Mouse (Mus musculus) limb, embryonic 15.5 days (tissue): ENCODE measurements at regions not wholly inside any gene's neighbourhood (a gene's known extent, or its start where the extent isn't known, plus 50 kb on each side); places are given as distances from the start of the nearest gene placed in this dataset.
"Not testable (repeated sequence)": the region's sequence is repeated elsewhere in the genome, so short reads cannot be mapped to it uniquely, and the experiment has no call there.

Source experiments
- ATAC-seq: fragments of 200-750 bp; cut with Nextera tagmentation; 2 replicates; pipeline ENCODE4 v1.8.0; 2017; ENCODE audit warnings: low read depth, moderate TSS enrichment; ENCODE audit not compliant: insufficient number of reproducible peaks, low FRiP score, low TSS enrichment
- H3K27ac ChIP-seq: fragments of 300-500 bp; sonication (generic); 2 replicates; pipeline ENCODE4 v1.5.1; 2015; ENCODE audit warnings: moderate library complexity, mild to moderate bottlenecking, inconsistent platforms
- H3K27me3 ChIP-seq: fragments of 300-500 bp; sonication (generic); 2 replicates; pipeline ENCODE4 v1.6.1; 2015; ENCODE audit warnings: inconsistent platforms
- H3K36me3 ChIP-seq: fragments of 300-500 bp; sonication (generic); 2 replicates; pipeline ENCODE4 v1.6.1; 2015; ENCODE audit warnings: inconsistent platforms
- H3K4me1 ChIP-seq: fragments of 300-500 bp; sonication (generic); 2 replicates; pipeline ENCODE4 v1.6.1; 2015; ENCODE audit warnings: inconsistent platforms
- H3K4me2 ChIP-seq: fragments of 300-500 bp; sonication (generic); 2 replicates; pipeline ENCODE4 v1.6.1; 2015; ENCODE audit warnings: mild to moderate bottlenecking, inconsistent platforms
- H3K4me3 ChIP-seq: fragments of 300-500 bp; sonication (generic); 2 replicates; pipeline ENCODE4 v1.5.1; 2015; ENCODE audit warnings: mild to moderate bottlenecking, inconsistent platforms
- H3K9ac ChIP-seq: fragments of 300-500 bp; sonication (generic); 2 replicates; pipeline ENCODE4 v1.6.1; 2015; ENCODE audit warnings: inconsistent platforms
- H3K9me3 ChIP-seq: fragments of 300-500 bp; sonication (generic); 2 replicates; pipeline ENCODE4 v1.6.1; 2016; ENCODE audit warnings: inconsistent platforms
- WGBS: fragments of 180-500 bp; shearing (Covaris S2); methylation state at CpG from one replicate; pipeline ENCODE4 v1.1.7; 2015; 5-methylcytosine and 5-hydroxymethylcytosine counted together

GRCm38 (mm10) chr14:53033221-53033620 is 537.7 kb upstream of the Olfr1507 start:
- WGBS, result no CpG with 5 or more reads among the region's 6 CpGs
- H3K9me3 ChIP-seq, H3K27ac ChIP-seq: not testable (repeated sequence)

GRCm38 (mm10) chr14:53032498-53032897 is 536.9 kb upstream of the Olfr1507 start:
- not testable (repeated sequence) for H3K27me3 ChIP-seq

More at GRCm38 (mm10) chr14:53033221-53033620, 537.7 kb upstream of the Olfr1507 start:
- H3K27me3 ChIP-seq, H3K4me1 ChIP-seq, ATAC-seq, H3K4me2 ChIP-seq, H3K36me3 ChIP-seq, H3K4me3 ChIP-seq, H3K9ac ChIP-seq: not testable (repeated sequence)

GRCm38 (mm10) chr14:53030227-53030626 is 534.7 kb upstream of the Olfr1507 start:
- not testable (repeated sequence) for H3K27me3 ChIP-seq, H3K36me3 ChIP-seq, H3K4me2 ChIP-seq, H3K9me3 ChIP-seq, H3K4me3 ChIP-seq, H3K27ac ChIP-seq, ATAC-seq, H3K9ac ChIP-seq, H3K4me1 ChIP-seq
- WGBS, result no CpG with 5 or more reads among the region's 4 CpGs

More at GRCm38 (mm10) chr14:53032498-53032897, 536.9 kb upstream of the Olfr1507 start:
- H3K36me3 ChIP-seq, H3K9me3 ChIP-seq, ATAC-seq, H3K9ac ChIP-seq, H3K4me1 ChIP-seq, H3K27ac ChIP-seq, H3K4me3 ChIP-seq, H3K4me2 ChIP-seq: not testable (repeated sequence)
- WGBS, result no CpG with 5 or more reads among the region's 1 CpGs

- not testable (repeated sequence) for H3K27me3 ChIP-seq, H3K36me3 ChIP-seq, H3K4me1 ChIP-seq, ATAC-seq, H3K4me3 ChIP-seq, H3K9ac ChIP-seq, H3K27ac ChIP-seq, H3K4me2 ChIP-seq, H3K9me3 ChIP-seq
- WGBS, result no CpG with 5 or more reads among the region's 1 CpGs
These were observed 531.4 kb upstream of the Olfr1507 start for GRCm38 (mm10) chr14:53026958-53027357.

GRCm38 (mm10) chr14:53020152-53020551 is 524.6 kb upstream of the Olfr1507 start:
- H3K4me1 ChIP-seq, H3K9ac ChIP-seq, H3K27ac ChIP-seq, H3K4me3 ChIP-seq, H3K4me2 ChIP-seq, H3K27me3 ChIP-seq, ATAC-seq, H3K9me3 ChIP-seq, H3K36me3 ChIP-seq: not testable (repeated sequence)
- WGBS, result no CpG with 5 or more reads among the region's 6 CpGs

- not testable (repeated sequence) for H3K36me3 ChIP-seq, H3K27me3 ChIP-seq, H3K9ac ChIP-seq, ATAC-seq, H3K4me1 ChIP-seq, H3K9me3 ChIP-seq, H3K27ac ChIP-seq, H3K4me2 ChIP-seq, H3K4me3 ChIP-seq
- WGBS, result no CpG with 5 or more reads among the region's 5 CpGs
These were observed 512.2 kb upstream of the Olfr1507 start for GRCm38 (mm10) chr14:53007741-53008140.

GRCm38 (mm10) chr14:53007323-53007722 is 511.8 kb upstream of the Olfr1507 start:
- H3K4me3 ChIP-seq, H3K9me3 ChIP-seq, ATAC-seq, H3K4me2 ChIP-seq, H3K27me3 ChIP-seq, H3K4me1 ChIP-seq, H3K36me3 ChIP-seq, H3K27ac ChIP-seq, H3K9ac ChIP-seq: not testable (repeated sequence)
- WGBS, result no CpG with 5 or more reads among the region's 4 CpGs

- WGBS, result 85% methylated on average over 1 of the region's 1 CpGs
These were observed 505.7 kb upstream of the Olfr1507 start for GRCm38 (mm10) chr14:53001289-53001688.

GRCm38 (mm10) chr14:52992106-52992760 is 496.7 kb upstream of the Olfr1507 start:
- not testable (repeated sequence) for ATAC-seq
- WGBS, result 48% methylated on average over 1 of the region's 4 CpGs

More at GRCm38 (mm10) chr14:53001289-53001688, 505.7 kb upstream of the Olfr1507 start:
- not testable (repeated sequence) for H3K4me1 ChIP-seq, H3K4me2 ChIP-seq, H3K9ac ChIP-seq, H3K4me3 ChIP-seq, H3K36me3 ChIP-seq, H3K27ac ChIP-seq, H3K9me3 ChIP-seq, ATAC-seq, H3K27me3 ChIP-seq

GRCm38 (mm10) chr14:52991328-52991665 is 495.7 kb upstream of the Olfr1507 start:
- H3K4me2 ChIP-seq, H3K4me3 ChIP-seq: not testable (repeated sequence)
- WGBS, result no CpG with 5 or more reads among the region's 3 CpGs

More at GRCm38 (mm10) chr14:52992106-52992760, 496.7 kb upstream of the Olfr1507 start:
- not testable (repeated sequence) for H3K27me3 ChIP-seq, H3K4me3 ChIP-seq, H3K36me3 ChIP-seq, H3K4me2 ChIP-seq, H3K9ac ChIP-seq, H3K4me1 ChIP-seq, H3K27ac ChIP-seq, H3K9me3 ChIP-seq

GRCm38 (mm10) chr14:52990569-52991327 is 495.2 kb upstream of the Olfr1507 start:
- H3K9ac ChIP-seq, H3K36me3 ChIP-seq, H3K9me3 ChIP-seq, H3K4me2 ChIP-seq, H3K27me3 ChIP-seq, H3K27ac ChIP-seq, H3K4me3 ChIP-seq, ATAC-seq, H3K4me1 ChIP-seq: not testable (repeated sequence)
- WGBS, result no CpG with 5 or more reads among the region's 12 CpGs

More at GRCm38 (mm10) chr14:52991328-52991665, 495.7 kb upstream of the Olfr1507 start:
- not testable (repeated sequence) for H3K4me1 ChIP-seq, H3K9ac ChIP-seq, ATAC-seq, H3K27ac ChIP-seq, H3K36me3 ChIP-seq, H3K9me3 ChIP-seq, H3K27me3 ChIP-seq

- not testable (repeated sequence) for H3K9ac ChIP-seq, ATAC-seq, H3K4me2 ChIP-seq, H3K4me3 ChIP-seq, H3K27me3 ChIP-seq, H3K4me1 ChIP-seq, H3K9me3 ChIP-seq, H3K27ac ChIP-seq, H3K36me3 ChIP-seq
- 70% methylated on average over 1 of the region's 1 CpGs for WGBS
These were observed 494.4 kb upstream of the Olfr1507 start for GRCm38 (mm10) chr14:52989940-52990339.
